Mouse (Mus musculus) left cerebral cortex, adult 9 months (tissue): ENCODE results near the gene Kntc1.

ENCODE experiments used
- DNase-seq, 2 experiments: peaks; one replicate each; pipeline ENCODE4 v3.0.0; 2022; ENCODE audit warnings: low spot score in 2 of 2

Kntc1 gene

GRCm38 (mm10) chr5:123866457-123866856 lies 116.9 kb downstream of the Kntc1 start:
- DNase-seq: no peak

- DNase-seq: no peak
Observed at GRCm38 (mm10) chr5:123869615-123870014, 120.1 kb downstream of the Kntc1 start.
